Mouse (Mus musculus) retina, embryonic 14.5 days (tissue): ENCODE data around the gene Nup43.
"Not testable (repeated sequence)": the region's sequence is repeated elsewhere in the genome, so short reads cannot be mapped to it uniquely, and the experiment has no call there.

Experiments
- DNase-seq: peaks from one replicate; pipeline ENCODE4 v3.0.0-alpha.2; 2015; ENCODE audit warnings: low spot score

The Nup43 gene

DNA sequence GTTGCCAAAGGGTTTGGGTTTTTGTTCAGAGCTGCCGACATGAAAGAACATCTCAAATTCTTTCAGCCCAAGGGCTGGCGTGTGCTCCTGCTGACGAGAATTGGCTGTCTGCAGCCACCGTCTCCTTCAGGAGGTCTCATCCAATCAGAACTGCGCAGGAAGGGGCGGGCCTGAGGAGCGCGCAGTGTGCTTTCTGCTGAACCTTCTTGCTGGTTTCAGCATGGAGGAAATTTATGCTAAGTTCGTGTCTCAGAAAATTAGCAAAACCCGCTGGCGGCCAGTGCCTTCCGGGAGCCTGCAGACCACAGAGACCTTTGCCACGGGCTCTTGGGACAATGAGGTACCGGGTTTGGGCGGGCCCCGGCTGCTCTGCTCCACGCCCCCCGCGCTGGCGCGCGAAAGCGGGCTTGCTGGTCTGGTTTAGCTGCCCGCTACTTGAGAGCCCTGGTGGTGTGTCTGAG is at the start of gene Nup43:
Gene Nup43, plus strand, starts transcription at position 162 of the 461 bp plus-strand sequence.
- DNase-seq: peak; percentile 94

DNA sequence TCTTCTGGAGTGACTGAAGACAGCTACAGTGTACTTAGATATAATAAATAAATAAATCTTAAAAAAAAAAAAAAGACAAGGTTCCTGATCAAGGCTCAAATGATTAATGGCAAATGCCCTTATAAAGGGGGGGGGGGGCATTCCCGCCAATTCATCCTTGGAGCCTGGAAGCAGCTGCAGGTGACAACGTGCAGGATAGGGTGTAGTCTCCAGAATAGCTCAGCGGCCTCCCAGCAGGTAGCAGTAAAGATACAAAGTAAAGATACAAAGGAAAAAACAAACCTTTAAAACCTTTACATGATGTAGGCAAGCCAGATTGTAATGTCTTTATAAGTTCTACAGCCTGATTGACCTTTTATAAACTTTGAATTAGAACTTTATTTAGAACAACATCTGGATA is 49.7 kb upstream of the Nup43 start:
- DNase-seq: not testable (repeated sequence)

DNA sequence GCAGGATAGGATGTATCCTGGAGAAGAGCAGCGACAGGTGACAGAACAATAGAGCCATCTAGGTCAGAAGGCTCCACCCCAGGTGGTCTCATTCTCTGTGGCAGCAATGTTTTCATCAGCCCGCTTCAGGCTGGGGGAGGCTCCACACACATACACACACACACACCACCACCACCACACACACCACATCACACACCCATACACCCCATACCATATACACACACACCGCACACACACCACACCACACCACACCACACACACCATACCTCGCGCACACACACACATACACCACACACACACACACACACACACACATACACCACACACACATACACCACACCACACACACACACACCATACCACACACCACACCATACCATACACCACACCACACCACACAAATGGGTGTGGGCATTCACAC is 47.5 kb upstream of the Nup43 start:
- DNase-seq: no peak

DNA sequence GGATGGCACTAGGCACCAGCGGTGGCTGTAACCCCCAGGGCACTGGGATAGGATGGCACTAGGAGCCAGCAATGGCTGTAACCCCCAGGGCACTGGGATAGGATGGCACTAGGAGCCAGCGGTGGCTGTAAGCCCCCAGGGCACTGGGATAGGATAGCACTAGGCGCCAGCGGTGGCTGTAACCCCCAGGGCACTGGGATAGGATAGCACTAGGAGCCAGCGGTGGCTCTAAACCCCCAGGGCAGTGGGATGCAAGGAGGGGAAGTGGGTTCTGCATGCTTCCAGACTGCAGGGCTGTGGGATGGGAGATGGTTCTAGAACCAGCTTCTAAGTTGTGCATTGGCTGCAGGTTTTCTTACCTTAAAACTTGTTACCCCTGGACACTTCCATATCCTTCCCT is 46.6 kb upstream of the Nup43 start:
- no peak for DNase-seq

DNA sequence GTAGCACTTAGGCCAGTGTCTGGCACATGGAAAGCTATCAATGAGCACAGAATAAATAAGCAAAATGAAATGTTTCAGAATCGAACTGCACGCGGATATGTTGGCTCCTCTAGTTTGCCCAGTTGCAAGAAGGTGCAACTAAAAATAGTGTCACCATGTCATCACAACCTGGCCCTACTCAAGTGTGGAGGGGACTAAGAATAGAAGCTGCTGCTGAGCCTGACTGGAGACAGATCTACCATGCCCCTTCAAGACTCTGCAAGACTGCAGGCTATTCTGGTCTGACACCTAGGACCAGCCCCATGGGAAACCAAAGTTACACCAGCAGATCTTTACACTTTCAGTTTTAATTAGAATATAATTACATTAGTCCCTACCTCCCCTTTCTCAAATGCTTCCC is 44.9 kb upstream of the Nup43 start:
- DNase-seq: no peak

DNA sequence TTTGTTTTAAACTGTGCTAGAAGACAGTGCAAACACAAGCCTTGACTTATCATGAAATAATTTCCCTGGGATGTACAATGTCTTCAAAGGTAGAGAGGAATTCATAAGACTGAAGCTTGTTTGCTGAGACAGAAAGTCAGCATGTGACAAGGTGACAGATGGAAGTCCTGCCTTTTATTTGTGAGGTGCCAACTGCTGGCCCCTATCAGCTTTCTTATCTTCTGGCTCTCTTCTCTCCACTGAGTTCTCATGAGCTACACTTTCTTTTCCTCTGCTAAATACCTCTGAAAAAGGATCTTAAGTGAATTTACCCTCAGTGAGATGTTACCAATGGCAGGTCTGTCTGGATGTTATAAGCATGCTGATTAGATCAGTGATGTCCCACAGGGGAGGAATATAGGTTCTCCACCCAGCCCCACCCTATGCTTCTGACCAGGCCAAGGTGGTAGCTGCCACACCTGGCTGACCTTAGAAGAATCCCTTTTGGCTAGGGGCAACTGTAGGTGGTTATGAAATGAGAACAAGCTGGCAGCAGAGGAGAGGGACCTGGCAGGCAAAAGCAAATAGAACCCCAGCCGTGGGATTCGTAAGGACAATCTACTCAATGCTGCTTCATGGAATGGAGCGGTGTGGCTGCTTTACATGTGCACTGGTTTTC is 43.3 kb upstream of the Nup43 start:
- no peak for DNase-seq

DNA sequence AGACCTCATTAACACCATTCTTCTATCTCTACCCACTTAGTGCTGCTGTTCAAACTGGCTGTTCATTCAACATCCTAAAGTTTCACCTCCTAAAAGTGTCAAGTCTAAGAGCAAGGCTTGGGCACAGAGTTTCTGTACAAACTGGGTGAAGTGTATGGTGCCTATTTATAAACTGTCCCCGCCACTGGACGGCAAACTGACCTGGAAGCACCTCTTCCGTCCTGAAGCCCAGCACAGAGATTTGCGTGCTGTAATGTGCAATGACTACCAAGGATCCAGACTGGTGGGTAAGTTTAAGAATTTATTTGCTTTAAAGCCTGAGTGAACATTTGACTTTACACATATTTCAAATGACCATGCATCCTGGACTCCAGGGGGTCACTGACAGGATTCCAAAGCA is 38.2 kb upstream of the Nup43 start:
- DNase-seq: no peak

DNA sequence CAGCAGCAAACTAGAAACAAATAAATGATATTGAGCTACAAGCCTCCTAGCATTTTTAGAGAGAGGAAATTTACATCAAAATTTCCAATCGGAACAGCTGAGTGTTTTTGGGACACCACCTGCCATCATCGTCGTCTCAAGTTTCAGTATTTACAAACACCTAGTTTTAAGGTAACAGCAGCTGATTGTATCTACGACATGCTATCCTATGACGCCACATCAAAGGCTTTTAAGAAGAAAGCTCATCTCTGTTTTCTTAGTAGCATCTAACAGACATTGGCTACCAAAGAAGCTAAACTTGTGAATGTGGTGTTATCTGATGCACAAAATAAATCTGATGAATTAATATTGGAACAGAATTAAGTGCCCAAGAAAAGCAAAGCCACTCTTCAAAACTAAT is 37.0 kb upstream of the Nup43 start:
- no peak for DNase-seq

DNA sequence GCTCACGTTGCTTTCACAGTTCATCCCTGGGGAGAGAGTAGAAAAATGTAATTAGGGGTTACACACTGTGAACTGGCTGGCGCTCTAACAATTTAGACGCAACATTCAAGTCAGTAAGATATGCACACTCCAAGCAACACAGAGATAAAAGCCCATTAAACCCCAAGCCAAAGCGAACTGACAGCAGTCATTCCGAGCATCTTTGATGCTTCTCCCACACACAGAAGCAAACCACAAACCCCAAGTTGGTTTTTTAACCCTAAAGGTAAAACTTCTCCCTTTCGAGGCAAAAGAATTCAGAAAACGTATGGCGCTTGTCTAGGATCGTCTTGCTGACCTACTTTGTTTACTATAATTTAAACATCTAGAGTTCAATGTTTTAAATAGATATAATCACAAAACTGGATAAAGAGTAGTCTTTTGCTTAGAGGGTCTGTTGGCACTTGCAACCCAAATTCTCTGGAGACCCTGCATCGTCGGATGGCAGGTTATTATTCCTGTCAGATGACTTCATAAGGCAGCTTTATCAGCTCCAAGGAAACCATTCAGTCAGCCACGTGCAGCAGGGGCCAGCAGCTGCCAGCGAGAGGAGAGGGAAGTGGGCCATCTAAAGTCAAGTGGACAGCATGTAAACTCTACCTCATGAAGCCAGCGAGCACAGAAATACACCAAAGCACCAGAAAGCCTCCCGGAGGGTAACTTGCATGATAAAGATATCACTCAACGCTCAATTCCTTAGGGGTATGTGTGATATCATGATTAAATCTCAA is 36.2 kb upstream of the Nup43 start:
- DNase-seq: no peak

DNA sequence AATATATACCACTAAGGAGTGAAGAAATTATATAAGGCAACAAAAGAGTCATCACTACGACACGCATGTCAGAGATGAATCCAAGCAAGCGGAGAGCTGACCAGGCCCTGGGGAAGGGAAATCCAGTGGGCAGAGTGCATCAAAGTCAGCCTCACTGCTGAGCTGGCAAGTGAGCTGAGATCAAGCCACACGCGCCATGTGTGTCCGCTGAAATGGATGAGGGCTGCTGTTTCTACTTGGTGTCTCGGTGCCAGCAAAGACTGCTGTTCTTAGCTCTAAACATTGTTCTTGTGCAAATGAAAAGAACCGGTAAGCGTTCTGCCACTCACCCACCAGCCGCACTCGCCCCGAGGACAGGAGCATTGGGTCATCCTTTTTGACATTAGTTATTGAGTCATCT is 26.9 kb upstream of the Nup43 start:
- no peak for DNase-seq

DNA sequence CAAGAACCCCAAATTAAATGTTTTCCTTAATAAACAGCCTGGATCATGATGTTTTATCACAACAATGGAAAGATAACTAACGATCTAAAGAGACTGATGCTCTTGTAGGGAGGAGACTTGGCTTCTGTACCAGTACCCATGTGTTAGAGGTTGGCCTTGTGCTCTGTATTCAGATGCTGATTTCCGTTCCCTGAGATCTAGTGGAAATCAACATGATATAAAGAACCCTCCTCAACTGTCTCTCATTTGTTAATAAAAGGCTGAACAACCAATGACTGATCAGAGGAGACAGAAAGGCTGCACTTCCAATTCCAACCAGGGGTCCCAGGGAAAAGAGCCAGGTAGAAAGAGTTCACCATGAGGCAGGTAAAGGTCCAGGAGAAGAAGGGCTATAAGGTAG is 21.4 kb upstream of the Nup43 start:
- DNase-seq: no peak

DNA sequence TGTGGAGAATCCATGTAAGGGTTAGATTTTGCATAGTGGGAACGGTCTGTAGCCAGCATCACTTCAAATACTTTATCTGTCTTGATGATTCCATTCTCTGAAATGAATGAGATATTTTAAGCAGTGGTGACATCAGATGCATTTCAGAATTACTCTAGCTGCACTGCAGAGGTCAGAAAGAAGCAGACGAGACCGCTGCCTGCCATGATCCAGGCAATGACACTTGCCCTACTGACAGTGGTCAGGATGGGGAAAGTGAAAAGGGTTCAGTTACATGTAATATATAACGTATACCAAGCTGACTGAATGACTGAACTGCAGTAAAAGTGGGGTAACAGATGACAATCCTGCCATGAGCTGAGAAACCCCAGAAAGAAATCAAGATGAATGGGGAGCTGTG is 18.2 kb upstream of the Nup43 start:
- DNase-seq: no peak

DNA sequence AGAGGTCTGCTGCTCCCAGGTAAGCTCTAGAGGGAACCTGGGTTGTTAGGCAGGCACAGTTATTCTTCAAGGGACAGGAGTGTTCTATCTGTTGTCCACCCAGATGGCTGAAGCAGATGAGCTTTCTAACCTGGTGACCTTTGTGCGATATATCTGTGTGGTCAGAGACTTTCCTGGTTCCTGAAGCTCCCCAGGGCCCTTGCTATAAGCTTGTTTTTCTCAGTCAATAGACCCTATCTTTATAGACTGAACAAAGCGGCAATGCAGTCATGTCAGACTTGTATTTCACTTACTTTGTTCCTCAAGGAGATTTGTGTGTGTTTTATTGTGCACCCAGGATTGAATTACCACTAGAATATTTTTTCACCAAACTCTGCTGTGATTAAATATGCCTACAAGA is 16.2 kb upstream of the Nup43 start:
- DNase-seq: no peak

DNA sequence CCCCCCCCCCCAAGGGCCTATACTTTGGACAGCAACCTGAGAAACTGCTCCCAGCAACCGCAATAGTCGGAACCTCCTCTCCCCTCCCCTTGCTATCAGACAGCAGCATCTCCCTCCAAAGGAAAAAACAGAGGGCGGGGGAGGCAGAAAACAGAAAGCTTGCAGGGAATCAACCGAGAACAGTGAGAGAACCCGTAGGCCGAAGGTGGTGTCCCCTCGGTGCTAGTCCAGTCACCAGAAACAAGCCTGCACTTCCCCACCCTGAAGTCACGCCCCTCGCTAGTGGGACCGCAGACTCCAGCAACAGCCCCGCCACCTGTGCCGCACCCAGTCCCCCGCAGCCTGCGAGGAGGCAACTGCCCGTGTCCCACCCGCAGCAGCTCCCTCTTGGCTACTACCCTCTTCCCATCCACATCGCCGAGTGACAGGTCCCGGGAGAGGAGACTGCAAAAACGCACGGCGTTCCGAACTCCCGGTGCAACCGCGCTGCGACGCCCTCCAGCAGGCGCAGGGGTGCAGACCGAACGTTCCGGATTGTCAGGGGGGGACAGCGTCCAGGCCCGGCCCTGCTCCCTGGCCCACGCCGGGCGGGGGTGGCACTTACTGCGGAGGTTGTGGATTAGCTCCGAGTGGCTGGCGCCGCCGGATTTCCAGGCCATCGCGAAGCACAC is 4.7 kb upstream of the Nup43 start:
- DNase-seq: peak; percentile 76

DNA sequence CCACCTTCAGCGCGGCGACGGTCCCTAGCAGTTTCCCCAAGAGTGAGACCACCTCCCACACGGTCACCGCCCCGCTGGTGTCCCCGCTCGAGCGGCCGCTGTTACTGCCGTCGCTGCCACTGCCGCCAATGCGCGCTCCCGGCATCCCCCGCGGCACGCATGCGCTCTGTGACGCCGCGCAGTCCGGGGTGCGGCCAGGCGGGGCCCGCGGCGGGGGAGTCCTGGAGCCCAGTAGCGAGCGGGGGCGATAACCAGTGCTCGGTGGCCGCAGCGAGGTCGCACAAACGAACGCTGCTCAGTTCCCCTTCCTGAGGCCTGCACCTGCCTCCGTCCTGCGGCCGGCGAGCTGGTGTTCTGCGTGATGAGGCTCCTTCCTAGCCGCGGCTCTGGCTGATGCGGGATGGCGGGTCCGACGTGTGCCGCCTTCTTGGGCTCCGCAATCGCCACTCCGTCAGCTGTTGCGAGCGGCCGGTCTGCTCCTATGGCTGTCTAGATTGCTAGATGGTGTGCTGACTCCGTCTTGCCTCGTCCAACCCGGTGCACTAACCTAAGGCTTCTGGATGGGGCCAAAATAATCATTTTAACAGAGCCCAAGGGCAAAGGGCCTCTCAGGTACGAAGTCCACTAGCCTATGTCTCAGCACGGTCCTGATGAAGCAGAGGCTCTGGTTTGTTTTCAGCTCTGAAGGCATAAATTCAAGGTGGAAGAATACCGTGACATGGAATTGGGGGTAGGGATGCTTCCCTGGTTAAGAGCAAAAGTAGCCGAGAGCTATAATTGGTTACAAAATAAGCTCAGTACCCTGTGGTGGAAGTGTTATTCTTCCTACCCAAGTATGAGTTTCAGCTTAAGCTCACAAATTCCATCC is 3.9 kb upstream of the Nup43 start:
- DNase-seq: peak; percentile 94

DNA sequence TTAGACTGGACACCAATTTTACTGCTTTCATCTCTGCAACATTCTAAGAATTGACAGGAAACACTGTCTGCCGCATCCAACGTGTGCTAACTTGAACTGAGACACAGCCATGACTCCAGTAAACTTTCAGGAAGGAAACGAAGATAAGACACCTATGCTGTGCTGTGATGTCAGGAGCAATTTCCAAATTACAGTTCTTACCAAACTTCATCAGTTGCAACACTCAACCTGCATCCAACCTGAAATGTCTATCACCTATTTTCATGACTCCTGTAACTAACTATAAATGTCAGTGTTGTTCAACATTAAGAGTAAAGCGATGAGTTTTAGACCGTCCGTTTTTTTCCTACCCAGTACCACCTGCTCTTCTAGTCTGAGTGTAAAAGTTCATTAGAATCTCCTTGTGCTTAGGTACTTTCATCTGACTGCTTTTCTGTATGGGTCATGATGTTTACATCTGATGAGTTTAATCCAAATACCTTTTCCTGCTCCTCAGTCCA is 3.2 kb upstream of the Nup43 start:
- no peak for DNase-seq

DNA sequence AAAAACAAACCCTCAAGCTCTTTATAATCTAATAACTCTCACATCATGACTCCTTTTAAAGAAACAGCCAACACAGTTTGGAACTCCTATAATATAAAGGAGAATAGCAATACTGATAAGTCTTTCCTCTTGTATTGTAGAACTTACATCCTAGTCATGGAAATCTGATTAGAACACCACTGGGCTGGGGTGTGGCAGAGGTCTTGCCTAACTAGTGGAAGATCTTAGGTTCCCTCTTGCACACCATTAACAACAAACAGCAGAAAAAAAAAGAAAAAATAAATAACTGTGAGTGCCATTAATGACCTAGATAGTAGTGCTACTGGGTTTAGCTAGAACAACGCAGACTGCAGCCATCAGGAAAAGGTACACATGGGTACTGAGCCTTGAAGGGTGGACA is 2.4 kb upstream of the Nup43 start:
- no peak for DNase-seq

DNA sequence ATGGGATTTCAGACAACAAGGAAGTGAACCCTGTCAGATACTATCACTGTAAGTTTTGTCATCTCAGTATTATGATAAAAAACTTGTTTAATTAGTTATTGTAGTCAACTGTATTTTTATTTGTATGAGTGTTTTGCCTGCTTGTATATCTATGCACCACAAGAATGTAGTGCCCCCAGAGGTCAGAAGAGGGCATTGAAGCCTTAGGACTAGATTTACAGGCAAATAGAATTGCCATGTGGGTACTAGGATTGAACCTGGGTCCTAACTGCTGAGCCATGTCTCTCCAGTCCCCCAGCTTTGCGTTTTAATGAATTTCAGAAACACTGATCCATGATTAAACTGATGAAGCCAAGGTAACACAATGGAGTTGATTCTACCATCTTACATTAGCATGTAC is 6.4 kb downstream of the Nup43 start:
- peak; percentile 58 for DNase-seq

DNA sequence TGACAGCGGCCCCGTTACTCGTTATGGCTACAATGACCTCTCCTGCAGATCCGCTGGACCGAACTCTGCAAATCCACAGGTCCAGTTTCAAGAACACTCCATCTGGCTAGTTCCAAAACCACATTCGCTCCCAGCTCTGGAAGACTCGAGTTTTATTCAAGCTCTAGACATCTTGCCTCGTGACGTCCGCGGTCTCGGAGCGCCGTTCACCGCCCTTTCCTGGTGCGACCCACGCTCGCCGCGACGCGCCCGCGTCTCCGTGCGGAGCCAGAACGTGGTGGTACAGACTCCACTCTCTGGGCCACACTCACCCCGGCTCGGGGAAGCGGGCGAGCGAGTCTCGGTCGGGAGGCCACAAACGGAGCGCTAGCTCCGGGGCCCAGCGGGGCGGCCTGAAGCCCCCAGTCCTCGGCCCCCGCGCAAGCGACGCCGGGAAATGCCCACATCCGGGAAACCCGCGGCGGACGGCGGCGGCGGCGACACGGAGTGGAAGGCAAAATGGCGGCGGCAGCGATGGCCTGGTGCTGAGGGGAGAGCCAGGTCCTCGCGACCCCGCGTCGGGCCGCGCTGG is 13.5 kb downstream of the Nup43 start, which contains the start of the genes Pcmt1 and Lats1:
Gene Pcmt1, minus strand, starts transcription at position 406 of the 571 bp plus-strand sequence.
Gene Lats1, plus strand, starts transcription at position 484 of the 571 bp plus-strand sequence.
- DNase-seq: peak; percentile 86

DNA sequence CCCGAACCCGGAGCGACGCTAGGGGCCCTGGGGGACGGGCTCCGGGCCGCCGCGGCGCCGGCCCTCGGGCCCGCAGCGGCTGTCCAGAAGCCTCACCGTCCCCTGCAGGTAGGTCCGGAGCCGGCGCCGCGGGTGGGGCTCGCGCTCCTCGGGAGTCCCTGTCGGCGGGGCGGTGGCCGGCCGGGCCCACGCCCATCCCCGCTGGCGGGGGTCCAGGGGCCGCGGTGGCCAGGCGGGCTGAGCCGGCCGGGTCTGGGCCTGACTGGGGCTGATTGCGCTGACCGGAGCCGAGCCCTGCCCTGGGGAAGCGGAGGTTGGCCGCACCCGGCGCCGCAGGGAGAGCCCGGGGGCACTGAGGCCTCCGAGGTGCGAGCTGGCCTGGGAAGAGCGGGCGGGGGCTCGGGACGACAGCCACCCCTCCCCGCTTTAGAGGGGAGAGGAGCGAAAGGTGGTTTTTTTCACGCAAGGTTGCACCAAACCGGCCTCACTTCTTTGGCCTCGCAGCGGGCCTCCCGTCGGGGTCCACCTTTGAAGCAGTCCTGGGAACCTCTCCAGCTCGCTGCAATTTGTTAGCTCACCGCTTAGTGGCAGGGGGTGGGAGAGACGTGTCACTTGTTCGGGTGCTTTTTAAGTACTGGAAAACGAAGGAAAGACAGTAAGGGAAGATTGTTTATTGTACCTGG is 14.2 kb downstream of the Nup43 start:
- DNase-seq: peak; percentile 67

DNA sequence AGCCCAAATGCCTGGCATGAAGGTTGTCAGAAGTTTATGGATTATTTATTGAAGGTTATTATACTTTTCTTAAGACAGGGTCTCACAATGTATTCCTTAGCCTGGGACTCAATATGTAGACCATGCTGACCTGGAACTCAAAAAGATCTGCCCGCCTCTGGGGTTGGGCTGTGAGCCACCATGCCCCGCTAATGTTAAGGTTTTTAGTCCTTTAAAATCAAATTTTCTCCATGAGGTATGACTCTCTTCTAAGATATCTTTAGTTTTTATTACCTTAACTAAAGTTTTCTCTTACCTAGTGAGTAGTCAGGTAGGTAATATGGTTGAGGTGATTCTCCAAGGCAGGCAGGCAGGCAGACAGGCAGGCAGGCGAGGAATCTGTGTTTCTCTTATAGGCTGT is 14.9 kb downstream of the Nup43 start:
- no peak for DNase-seq
